Mouse (Mus musculus) granulocyte monocyte progenitor cell, adult 5-6 weeks (primary cell): ENCODE measurements around the gene Cacna1i. TPM values are rescaled to one million over a fixed set of nuclear protein-coding genes. Genes with fewer than 3 reads are reported as not detected.

Source experiments
- ATAC-seq: replicated peaks from 2 replicates; pipeline ENCODE4 v1.8.0; 2016; ENCODE audit warnings: mild to moderate bottlenecking, moderate TSS enrichment, inconsistent platforms; ENCODE audit not compliant: poor library complexity, severe bottlenecking
- total RNA-seq, 2 experiments: library from RNA; stranded (forward) in 1 of 2; stranded (reverse) in 1 of 2; fragments of 200-712, 200-1000 nt in 1 of 2; fragments of >200 nt in 1 of 2; fragmentation: Nextera tagmentation in 1 of 2; gene quantifications; 2 replicates each; pipeline ENCODE4 v1.2.3; 2014 to 2017

The Cacna1i gene
- total RNA-seq, 2 experiments from 2014 or later = not detected

DNA sequence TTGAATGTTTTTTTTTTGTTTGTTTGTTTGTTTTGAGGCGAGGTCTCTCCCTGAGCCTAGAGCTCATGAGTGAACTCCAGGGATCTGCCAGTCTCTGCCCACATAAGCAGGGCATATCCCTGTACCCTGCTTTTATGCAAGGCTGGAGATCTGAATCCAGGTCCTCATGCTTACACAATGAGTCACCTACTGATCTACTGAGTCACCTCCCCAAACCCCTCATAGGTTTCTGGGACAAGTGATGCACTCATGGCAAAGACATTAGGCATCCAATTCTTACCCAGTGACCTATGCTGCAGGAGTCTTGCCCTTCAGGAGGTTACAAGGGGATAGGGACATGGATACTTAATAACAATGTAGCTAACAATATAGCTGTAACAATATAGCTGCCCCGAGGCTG is 100.1 kb downstream of the Cacna1i start:
- no peak for ATAC-seq

GRCm38 (mm10) chr15:80391791-80392190 is 104.8 kb downstream of the Cacna1i start:
- no peak for ATAC-seq

GRCm38 (mm10) chr15:80395035-80395434 is 108.0 kb downstream of the Cacna1i start:
- ATAC-seq = no peak

DNA sequence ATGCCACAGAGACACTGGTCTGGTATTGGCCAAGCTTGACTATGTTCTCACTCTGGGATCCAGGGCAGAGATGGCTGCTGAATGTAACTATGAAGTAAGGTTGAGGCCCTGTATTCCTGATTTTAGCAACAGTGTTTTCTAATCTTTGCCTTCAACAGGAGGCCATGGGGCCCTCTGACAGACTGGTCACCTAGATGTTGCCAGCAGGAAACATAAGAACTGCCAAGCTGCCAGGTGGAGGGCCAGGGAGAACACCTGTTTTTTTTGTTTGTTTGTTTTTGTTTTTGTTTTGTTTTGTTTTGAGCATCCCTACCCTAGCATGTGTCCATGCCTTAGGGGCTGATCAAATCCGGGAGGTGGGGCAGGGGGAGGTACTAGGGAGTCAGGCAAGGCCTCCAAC is 112.4 kb downstream of the Cacna1i start:
- ATAC-seq = no peak

DNA sequence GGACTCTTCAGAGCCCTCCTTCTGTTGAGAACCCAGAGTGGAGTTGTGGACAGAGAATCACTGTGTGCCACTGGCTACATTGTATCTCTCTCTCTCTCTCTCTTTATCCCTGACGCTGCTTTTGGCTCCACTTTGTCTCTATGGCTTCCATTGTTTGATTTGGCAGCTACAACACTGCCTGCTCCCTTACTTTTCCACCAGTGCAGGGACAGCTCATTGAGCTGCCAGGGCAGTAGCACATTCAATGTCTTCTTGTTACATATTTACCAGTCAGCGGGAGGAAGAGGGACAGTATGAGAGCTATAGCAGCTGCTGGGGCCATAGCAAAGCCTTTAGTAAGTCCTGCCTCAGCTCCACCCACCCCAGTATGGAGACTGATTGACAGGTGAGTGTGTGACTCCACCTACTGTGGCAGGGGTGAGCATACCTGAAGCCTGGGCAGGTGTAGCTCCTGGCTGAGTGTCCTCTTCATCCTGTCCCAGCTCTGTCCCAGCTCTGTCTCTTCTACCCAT is 114.4 kb downstream of the Cacna1i start:
- no peak for ATAC-seq

DNA sequence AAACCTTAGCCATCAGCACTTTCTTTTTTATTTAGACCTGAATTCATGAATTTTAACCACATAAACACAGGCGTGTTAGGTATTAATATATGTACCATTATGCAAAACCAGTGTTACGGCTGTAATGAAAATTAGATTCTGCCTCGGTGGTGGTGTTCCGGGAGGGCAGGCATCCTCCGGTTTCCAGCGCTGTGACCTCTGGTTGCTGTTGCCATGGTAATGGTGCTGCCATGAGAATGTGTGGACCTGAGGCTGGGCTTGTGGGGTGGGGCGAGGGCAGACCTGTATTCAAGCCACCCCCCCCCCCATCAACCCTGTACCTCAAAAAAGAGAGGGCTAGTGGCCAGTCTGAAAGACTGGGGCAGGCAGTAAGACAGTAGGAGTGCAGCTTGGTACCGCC is 114.9 kb downstream of the Cacna1i start:
- no peak for ATAC-seq

DNA sequence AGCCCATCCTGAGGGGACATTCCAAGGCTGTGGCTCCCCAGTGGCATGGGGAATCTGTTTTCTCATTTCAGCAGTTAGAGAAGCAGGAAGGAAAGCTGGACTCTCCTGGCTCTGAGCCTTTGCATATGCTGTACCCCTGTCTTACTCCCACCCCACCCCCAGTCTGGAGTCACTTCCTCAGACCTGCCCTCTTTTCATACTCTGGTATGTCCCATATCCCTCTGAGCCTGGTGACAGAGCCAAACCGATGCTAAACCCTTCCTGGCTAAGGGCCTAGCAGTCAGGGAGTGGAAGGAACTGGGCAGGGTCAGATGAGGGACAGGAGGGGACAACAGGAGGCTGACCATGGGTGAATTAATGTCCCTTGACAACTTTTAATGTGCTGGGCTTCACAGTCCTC is 120.8 kb downstream of the Cacna1i start:
- no peak for ATAC-seq

GRCm38 (mm10) chr15:80410661-80411060 is 123.6 kb downstream of the Cacna1i start:
- no peak for ATAC-seq

GRCm38 (mm10) chr15:80413070-80413469 is 126.0 kb downstream of the Cacna1i start:
- no peak for ATAC-seq

DNA sequence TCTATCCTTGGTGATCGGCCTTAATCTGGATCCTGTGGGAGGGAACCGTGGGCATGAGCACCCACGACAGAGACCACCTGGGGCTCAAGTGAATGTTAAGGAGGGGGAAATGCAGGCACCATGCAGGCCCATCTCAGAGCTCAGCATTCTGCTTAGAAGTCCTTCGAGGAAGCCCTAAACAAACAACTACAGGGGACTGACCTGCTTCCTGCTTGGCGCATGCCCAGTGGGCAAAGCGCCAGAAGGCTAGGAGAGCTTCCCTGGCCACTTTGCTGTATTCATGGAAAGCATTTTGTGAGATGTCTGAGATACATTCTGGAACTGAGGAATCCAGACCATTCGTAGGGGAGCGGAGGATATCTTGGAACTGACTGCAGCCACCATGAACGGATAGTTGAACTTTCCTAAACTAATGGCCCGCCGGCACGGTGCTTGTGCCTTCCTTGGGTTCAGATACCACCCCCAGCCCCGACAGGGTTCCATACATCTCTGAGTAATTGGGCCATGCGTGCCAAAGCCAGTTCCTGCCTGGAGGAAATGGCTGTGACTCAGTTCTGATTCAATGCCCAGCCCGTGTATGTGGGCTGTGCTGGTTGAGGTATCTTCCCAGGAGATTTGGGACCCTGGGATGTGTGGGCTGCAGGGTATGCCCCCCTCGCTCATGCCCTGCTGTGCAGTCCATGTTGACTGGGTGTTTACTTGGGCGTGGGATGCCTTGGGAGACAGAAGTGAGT is 127.1 kb downstream of the Cacna1i start:
- no peak for ATAC-seq

DNA sequence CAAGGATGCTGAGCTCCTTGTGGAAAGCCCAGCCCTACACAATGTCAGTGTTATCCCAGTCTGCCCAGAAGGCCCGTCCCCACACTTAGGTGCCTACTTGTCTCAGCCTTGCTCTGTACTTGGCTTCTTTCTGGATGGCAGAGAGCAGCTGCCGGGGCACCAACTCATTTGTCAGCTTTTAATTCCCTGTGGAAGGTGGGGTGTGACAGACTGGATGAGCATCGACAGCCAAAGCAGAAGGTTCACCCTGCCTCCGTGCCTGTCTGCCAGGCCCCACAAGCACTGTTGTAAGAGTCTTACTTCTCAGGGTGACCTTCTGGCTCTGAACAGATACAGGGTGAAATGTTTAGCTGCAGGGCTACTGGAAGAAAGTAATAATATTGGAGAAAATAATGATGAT is 128.1 kb downstream of the Cacna1i start:
- no peak for ATAC-seq

DNA sequence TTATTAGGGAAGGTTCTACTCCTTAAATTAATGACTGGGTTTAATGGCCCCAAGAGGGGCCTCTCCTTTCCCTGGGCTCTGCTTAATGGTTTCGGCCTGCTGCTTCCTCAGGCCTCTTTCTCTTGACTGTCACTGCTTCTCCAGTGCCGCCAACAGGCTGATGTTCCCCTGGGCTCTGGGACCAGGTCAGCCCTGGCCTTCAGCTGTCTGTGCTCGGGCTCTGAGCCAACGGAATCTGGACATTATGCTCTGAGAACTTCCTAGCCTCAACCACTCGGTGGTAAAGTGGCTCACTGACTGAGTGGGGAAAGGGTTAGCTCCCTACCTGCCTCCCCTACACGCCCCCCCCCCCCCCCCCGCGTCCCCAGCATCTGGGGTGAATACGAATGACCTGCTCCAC is 130.0 kb downstream of the Cacna1i start:
- ATAC-seq = no peak

DNA sequence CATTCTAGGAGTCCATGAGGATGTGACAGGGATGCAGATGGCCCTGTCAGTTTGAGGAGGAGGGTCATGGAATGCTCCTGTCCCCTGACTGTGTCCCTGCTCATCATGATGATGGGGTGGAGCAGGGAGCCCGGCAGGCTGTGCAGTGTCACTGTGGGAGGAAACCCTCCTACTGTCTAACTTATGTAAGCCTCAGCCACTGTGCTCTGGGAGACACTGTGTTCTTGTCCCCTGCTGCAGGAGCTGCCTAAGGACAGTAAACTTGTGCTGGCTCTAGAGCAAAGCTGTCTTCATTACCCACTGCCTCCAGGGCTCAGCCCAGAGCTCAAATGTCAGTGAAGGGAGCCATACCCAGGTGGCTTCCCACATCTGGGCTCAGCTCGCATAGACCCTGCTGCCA is 131.1 kb downstream of the Cacna1i start:
- no peak for ATAC-seq

GRCm38 (mm10) chr15:80430324-80430723 is 143.3 kb downstream of the Cacna1i start:
- no peak for ATAC-seq

GRCm38 (mm10) chr15:80436961-80437360 is 149.9 kb downstream of the Cacna1i start:
- no peak for ATAC-seq

GRCm38 (mm10) chr15:80437996-80438395 is 151.0 kb downstream of the Cacna1i start:
- ATAC-seq = no peak

DNA sequence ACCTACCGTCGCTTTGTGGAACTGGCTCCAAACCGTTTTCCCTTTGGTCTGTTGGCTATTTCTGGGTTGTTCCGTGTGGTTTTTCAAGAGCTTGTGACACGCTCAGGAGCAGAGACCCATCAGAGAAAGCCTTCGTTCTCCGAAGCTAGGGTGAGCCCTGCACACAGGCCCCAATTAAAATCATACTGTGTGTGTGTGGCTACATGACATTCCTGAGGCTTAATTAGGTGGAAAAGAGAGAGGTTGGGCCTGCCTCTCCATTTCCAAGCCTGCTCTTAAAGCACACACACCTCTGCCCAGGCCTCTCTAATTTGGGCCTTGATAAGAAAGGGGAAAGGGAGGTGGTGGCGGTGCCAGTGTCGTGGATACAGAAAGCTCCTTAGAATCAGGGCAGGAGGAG is 151.4 kb downstream of the Cacna1i start:
- no peak for ATAC-seq

DNA sequence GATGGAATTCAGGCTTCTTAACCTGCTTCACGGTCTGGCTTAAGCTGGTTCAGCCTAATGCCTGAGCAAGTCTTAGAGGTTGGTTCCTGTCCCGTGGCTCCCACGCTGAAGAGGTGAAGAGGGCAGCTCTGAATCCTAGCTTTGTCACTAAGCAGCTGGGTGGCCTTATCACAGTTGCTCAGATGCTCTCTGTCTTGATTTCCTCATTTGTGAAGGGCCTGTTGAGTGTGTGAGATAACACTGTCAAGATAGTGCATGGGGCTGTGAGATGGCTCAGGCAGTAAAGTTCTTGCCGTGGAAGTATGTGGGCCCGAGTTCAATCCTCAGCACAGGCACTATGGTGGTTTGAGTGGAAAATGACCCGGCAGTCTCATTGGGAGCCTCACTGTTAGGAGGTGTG is 153.2 kb downstream of the Cacna1i start:
- no peak for ATAC-seq

DNA sequence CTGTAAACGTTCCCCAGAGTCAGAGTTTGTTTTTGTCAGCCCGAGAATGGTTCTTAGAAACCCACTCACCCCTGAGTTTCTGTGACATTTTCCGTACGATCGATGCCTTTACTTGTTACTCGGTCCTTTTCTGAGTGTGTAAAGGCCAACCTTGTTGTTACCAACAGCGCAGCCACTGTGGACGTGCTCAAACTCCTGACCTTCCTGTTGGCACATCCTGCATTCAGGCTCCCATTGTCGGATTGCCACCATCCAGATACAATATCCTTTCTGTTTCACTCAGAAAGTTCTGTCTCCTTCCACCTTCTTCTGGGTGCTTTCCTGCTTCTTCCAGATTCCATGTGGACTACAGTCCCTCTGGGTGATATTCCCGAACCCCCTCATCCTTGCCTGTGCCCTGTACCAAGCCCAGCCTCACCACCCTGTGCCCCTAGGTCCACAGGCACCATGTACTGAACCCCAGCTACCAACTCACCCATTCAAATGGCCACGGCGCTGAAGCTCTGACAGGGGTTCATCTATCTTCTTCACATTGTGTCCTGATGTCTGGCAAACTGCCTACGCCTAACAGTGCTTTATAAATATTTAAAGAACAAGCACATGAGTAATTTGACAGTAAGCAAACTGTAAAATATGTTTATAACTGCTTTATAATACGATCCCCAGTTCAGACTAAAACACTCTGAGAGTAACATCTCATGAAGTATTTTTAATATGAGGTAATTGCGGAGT is 159.1 kb downstream of the Cacna1i start:
- ATAC-seq = no peak
